Mouse (Mus musculus): ENCODE results near the gene Pttg1ip. TPM values are rescaled to one million over a fixed set of nuclear protein-coding genes. Genes with fewer than 3 reads are reported as not detected.

Gene Pttg1ip
- polyA plus RNA-seq, 1 experiment from 2014 or later = 71.0 TPM

DNA sequence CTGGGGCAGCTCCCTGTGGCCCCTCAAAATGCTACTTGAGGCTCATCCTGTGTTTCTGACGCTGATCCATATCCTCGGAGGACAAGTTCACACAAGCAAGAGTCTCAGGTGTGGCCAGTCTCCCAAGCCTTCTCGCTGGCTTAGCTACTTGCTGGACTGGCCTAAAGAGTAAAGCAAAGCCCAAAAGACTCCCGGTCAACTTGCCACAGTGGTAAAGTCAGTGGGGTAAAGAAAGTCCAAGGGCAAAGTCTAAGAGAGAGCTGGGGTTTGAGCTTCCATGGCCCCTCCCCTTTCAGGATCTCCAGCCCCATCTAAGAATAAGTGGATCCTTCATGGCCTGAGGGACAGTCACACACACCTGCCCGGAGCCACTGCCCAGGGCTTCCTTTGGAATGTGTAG lies 29.4 kb upstream of the Pttg1ip start:
- DNase-seq (ENCODE audit: low spot score) = no peak
- Histone ChIP-seq H3K27me3 (replicated peaks; ENCODE audit: low read depth, poor library complexity, severe bottlenecking) (no peaks in the 10 kb centered on the region), H3K4me3 (no peak overlapping the region), H3K36me3 (replicated peaks) (no peaks in the 10 kb centered on the region), H3K4me1 (peaks cover 8% of the 10 kb centered on the region), H3K9me3 (no peaks in the 10 kb centered on the region), H3K27ac (replicated peaks) (no peak overlapping the region)
- 87% methylated on average over 5 of the region's 5 CpGs for WGBS

DNA sequence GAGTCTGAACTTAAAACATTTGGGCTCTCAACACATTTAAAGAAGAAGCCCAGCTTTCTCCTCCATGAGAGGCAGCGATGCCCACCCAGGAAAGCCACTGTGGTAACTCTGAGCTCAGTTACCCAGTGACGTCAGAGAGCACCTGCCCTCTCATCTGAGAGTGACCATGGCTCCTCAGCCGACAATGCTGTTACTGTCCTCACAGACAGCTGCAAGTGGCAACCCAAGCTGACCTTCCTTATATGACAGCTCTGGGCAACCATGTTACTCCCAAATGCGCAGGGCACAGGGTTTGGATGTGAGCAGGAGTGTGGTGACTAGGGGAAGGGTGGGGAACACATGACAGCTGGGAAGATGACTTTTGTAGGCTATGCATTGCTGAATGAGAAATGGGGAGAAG lies 28.2 kb upstream of the Pttg1ip start:
- Histone ChIP-seq H3K27ac (replicated peaks) (no peak overlapping the region), H3K9me3 (no peaks in the 10 kb centered on the region), H3K36me3 (replicated peaks) (no peaks in the 10 kb centered on the region), H3K27me3 (replicated peaks; ENCODE audit: low read depth, poor library complexity, severe bottlenecking) (no peaks in the 10 kb centered on the region), H3K4me3 (no peak overlapping the region), H3K4me1 (peaks cover 8% of the 10 kb centered on the region)
- WGBS = 81% methylated on average over 4 of the region's 4 CpGs
- no peak for DNase-seq (ENCODE audit: low spot score)

DNA sequence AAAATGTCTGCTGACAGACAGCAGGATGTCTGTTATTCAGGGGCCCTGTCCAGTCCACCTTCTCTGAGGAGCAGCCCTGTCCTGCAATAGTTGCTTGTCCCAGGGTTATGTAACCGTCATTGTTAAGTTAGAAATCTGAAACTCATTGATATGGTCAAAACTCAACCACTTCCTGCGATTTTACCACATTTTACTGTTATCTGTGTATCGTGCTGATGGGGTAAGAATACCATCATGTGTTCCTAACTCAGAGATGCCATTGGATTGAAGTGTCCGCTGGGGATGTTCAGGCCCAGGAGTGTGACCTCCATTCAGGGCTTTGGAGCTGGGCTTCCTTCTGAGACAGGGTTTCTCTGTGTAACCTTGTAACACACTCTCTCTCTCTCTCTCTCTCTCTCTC lies 26.6 kb upstream of the Pttg1ip start:
- no peak for DNase-seq (ENCODE audit: low spot score)
- WGBS = 87% methylated on average over 4 of the region's 4 CpGs
- H3K9me3 ChIP-seq = no peaks in the 10 kb centered on the region
- H3K4me3 ChIP-seq = no peak overlapping the region
- H3K4me1 ChIP-seq = peaks cover 5% of the 10 kb centered on the region
- H3K27me3 ChIP-seq (replicated peaks; ENCODE audit: low read depth, poor library complexity, severe bottlenecking) = no peaks in the 10 kb centered on the region
- H3K27ac ChIP-seq (replicated peaks) = no peak overlapping the region
- H3K36me3 ChIP-seq (replicated peaks) = no peaks in the 10 kb centered on the region

DNA sequence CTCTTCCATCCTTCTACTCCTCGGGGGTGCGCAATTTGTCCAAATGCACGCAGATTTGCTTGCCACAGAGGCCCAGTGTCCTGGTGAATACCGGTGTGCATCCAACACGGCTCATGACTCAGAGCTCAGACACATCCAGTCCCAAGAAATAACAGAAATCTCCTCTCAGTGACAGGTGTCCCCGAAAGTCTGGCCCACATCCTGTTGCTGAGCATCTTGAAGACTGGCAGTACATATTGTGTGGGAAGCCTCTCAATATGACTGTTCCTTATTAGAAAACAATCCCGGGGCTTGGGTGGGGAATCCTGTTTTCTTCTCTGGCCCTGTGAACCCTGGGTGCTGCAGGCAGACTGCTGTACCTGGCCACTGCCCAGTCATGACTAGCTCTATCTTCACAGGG lies 24.9 kb upstream of the Pttg1ip start:
- 91% methylated on average over 7 of the region's 7 CpGs for WGBS
- DNase-seq (ENCODE audit: low spot score) = no peak
- Histone ChIP-seq H3K4me1 (no peaks in the 10 kb centered on the region), H3K36me3 (replicated peaks) (no peaks in the 10 kb centered on the region), H3K27ac (replicated peaks) (no peak overlapping the region), H3K9me3 (no peaks in the 10 kb centered on the region), H3K4me3 (no peak overlapping the region), H3K27me3 (replicated peaks; ENCODE audit: low read depth, poor library complexity, severe bottlenecking) (no peaks in the 10 kb centered on the region)

DNA sequence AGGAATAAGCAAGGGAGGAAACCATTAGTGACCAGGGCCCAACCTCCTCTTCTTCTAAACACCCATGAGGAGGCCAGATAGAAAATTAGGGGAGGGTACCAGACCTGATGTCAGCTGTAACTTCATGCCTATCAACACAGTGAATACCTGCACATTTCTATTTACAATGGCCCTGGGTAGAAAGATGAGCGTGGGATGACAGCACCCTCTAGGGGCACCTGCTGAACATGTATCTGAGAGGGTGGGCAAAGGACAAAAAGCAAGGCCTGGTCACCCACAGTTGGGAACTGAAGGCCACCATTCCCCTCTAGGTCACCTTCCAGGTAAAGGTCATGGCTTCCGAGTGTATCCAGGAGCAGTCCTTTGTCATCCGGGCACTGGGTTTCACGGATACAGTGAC lies 23.9 kb upstream of the Pttg1ip start:
- no peaks in the 10 kb centered on the region for H3K9me3 ChIP-seq
- no peaks in the 10 kb centered on the region for H3K4me1 ChIP-seq
- 85% methylated on average over 4 of the region's 4 CpGs for WGBS
- H3K4me3 ChIP-seq = no peak overlapping the region
- no peaks in the 10 kb centered on the region for H3K36me3 ChIP-seq (replicated peaks)
- no peaks in the 10 kb centered on the region for H3K27me3 ChIP-seq (replicated peaks; ENCODE audit: low read depth, poor library complexity, severe bottlenecking)
- H3K27ac ChIP-seq (replicated peaks) = no peak overlapping the region
- DNase-seq (ENCODE audit: low spot score) = no peak

DNA sequence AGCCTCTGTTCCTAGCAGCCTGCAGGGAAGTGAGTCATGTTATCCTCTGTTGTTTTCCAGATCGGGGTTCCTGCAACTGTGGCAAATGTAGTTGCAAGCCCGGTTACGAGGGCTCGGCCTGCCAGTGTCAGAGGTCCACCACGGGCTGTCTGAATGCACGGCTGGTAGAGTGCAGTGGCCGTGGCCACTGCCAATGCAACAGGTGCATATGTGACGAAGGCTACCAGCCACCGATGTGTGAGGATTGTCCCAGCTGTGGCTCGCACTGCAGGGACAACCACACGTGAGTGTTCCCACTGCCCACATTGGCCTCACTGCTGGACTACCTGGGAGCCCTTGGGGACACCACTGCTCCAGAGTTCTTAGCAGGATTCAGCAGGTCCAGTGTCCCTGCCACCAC lies 21.4 kb upstream of the Pttg1ip start:
- no peaks in the 10 kb centered on the region for H3K4me1 ChIP-seq
- 87% methylated on average over 11 of the region's 11 CpGs for WGBS
- no peak overlapping the region for H3K27ac ChIP-seq (replicated peaks)
- no peak overlapping the region for H3K4me3 ChIP-seq
- DNase-seq (ENCODE audit: low spot score) = no peak
- no peaks in the 10 kb centered on the region for H3K9me3 ChIP-seq
- no peaks in the 10 kb centered on the region for H3K27me3 ChIP-seq (replicated peaks; ENCODE audit: low read depth, poor library complexity, severe bottlenecking)
- H3K36me3 ChIP-seq (replicated peaks) = no peaks in the 10 kb centered on the region

DNA sequence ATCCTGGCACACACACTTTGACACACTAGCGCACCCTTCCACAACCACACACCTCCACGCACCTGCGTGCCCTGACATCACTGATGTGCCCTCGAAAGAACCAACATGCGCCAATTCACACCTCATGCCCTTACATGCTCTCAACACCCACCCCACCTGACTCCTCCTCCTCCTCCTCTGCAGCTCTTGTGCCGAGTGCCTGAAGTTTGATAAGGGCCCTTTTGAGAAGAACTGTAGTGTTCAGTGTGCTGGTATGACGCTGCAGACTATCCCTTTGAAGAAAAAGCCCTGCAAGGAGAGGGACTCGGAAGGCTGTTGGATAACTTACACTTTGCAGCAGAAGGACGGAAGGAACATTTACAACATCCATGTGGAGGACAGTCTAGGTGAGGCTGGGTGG lies 20.7 kb upstream of the Pttg1ip start:
- Histone ChIP-seq H3K36me3 (replicated peaks) (no peaks in the 10 kb centered on the region), H3K4me3 (no peak overlapping the region), H3K27ac (replicated peaks) (no peak overlapping the region), H3K4me1 (no peaks in the 10 kb centered on the region), H3K9me3 (no peaks in the 10 kb centered on the region), H3K27me3 (replicated peaks; ENCODE audit: low read depth, poor library complexity, severe bottlenecking) (no peaks in the 10 kb centered on the region)
- DNase-seq (ENCODE audit: low spot score) = no peak
- 90% methylated on average over 9 of the region's 9 CpGs for WGBS

DNA sequence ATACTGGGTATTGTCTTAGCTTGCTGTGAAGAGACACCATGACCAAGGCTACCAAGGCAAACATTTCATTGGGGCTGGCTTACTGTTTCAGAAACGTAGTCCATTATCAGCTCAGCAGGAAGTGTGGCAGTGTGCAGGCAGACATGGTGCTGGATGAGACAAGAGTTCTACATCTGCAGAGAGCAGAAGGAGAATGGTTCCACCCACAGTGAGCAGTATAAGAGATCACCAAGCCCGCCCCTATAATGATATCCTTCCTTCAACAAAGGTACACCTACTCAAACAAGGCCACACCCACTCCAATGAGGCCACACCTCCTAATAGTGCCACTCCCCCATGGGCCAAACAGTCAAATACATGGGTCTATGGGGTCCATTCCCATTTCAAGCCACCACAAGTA lies 20.0 kb upstream of the Pttg1ip start:
- no peak overlapping the region for H3K27ac ChIP-seq (replicated peaks)
- H3K9me3 ChIP-seq = no peaks in the 10 kb centered on the region
- H3K27me3 ChIP-seq (replicated peaks; ENCODE audit: low read depth, poor library complexity, severe bottlenecking) = no peaks in the 10 kb centered on the region
- H3K4me1 ChIP-seq = no peaks in the 10 kb centered on the region
- WGBS = 70% methylated on average over 2 of the region's 2 CpGs
- H3K4me3 ChIP-seq = no peak overlapping the region
- DNase-seq (ENCODE audit: low spot score) = no peak
- no peaks in the 10 kb centered on the region for H3K36me3 ChIP-seq (replicated peaks)

DNA sequence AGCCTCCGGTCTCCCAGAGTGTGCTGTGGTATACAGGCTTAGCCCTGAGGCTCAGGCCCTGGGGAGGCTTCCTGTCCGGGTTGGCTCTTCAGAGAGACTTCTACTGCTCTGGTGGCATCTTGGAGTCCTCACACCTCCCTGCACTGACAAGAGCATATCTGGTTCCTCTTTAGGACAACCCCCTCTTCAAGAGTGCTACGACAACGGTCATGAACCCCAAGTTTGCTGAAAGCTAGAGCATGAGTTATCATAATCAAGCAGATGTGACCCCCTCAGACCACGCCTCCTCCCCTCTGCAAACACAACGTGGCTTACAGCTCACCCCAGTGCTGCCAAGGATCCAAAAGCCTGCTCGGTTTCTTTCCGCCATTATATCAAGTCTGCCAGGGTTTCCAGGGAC lies 16.5 kb upstream of the Pttg1ip start:
- H3K4me3 ChIP-seq = no peak overlapping the region
- no peak overlapping the region for H3K27ac ChIP-seq (replicated peaks)
- no peaks in the 10 kb centered on the region for H3K27me3 ChIP-seq (replicated peaks; ENCODE audit: low read depth, poor library complexity, severe bottlenecking)
- DNase-seq (ENCODE audit: low spot score) = no peak
- H3K9me3 ChIP-seq = no peaks in the 10 kb centered on the region
- peaks cover 11% of the 10 kb centered on the region for H3K4me1 ChIP-seq
- no peaks in the 10 kb centered on the region for H3K36me3 ChIP-seq (replicated peaks)
- 82% methylated on average over 8 of the region's 8 CpGs for WGBS

DNA sequence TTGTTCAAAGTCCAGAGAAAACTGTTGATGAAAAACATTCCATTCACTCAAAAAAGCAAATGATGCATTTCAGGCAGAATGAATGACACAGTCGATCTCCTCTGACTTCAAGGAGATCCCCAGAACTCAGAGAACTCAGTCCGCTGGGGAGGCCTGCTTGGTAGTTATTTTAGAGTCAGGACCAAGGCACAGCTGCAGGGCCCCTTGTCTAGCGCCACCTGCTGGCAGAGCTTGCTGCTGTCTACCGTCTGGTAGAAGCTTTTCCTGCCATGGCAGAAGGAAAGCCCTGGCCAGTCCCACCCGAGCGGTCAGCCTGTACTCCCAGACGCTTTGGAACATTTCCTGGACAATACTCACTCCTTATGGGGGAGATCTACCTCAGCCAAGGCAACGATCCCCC lies 14.9 kb upstream of the Pttg1ip start:
- Histone ChIP-seq H3K36me3 (replicated peaks) (no peaks in the 10 kb centered on the region), H3K9me3 (no peaks in the 10 kb centered on the region), H3K4me1 (peaks cover 11% of the 10 kb centered on the region), H3K4me3 (no peak overlapping the region), H3K27me3 (replicated peaks; ENCODE audit: low read depth, poor library complexity, severe bottlenecking) (no peaks in the 10 kb centered on the region), H3K27ac (replicated peaks) (no peak overlapping the region)
- peak; percentile 77 for DNase-seq (ENCODE audit: low spot score)
- WGBS = 33% methylated on average over 8 of the region's 8 CpGs

DNA sequence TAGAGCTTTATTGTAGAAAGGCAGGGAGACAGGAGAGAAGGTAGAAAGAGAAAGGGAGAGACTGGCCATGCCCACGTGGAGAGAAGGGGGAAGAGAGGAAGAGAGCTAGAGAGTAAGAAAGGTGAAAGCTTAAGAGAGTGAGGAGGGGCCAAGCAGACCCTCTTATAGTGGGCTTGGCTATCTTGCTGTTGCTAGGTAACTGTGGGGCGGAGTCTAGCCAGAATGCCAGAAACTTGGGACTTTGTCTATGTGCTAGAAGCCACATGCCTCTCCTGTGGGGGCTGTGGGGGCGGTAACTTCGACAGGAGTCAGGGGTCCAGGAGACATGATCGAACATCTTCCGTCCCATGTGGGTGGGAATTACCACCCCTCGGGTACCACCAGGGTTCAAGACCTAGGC lies 12.0 kb upstream of the Pttg1ip start:
- Histone ChIP-seq H3K27ac (replicated peaks) (peak overlapping the region; percentile 63), H3K27me3 (replicated peaks; ENCODE audit: low read depth, poor library complexity, severe bottlenecking) (no peaks in the 10 kb centered on the region), H3K36me3 (replicated peaks) (no peaks in the 10 kb centered on the region), H3K4me3 (no peak overlapping the region), H3K4me1 (peaks cover 20% of the 10 kb centered on the region), H3K9me3 (no peaks in the 10 kb centered on the region)
- 41% methylated on average over 7 of the region's 7 CpGs for WGBS
- peak; percentile 26 for DNase-seq (ENCODE audit: low spot score)

DNA sequence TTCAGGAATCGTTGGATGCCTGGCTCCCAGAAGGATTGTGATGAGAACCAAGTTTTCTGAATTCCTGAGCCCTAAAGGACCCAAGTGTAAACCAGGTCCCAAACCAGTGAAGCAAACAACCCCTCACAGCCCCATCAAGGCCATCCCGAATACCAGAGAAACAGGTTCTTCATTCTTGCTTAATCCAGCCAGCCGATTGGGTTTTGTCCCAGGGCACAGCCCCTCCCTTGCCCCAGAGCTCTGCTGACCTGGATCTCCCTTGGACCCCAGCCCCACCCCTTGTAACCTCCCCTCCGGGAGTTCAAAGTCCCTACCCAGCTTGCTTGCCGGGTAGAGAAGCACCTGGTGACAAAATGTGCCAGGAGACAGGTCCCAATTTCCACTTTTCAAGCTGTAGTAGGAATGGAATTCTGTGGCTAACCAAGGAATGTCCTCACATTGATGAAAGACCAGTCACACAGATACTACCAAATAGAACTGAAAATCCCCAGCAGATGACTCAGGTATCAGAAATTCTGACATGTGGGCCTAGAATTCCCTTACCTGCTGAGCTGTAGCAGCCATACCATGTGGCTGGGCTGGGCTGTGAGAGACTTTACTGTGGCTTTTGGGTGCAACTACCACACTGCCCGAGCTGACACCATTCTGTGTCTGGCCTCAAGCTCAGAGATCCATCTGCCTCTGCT lies 11.4 kb upstream of the Pttg1ip start:
- 52% methylated on average over 6 of the region's 6 CpGs for WGBS
- no peaks in the 10 kb centered on the region for H3K36me3 ChIP-seq (replicated peaks)
- no peaks in the 10 kb centered on the region for H3K27me3 ChIP-seq (replicated peaks; ENCODE audit: low read depth, poor library complexity, severe bottlenecking)
- peak; percentile 31 for DNase-seq (ENCODE audit: low spot score)
- H3K4me1 ChIP-seq = peaks cover 20% of the 10 kb centered on the region
- H3K9me3 ChIP-seq = no peaks in the 10 kb centered on the region
- no peak overlapping the region for H3K4me3 ChIP-seq
- no peak overlapping the region for H3K27ac ChIP-seq (replicated peaks)

DNA sequence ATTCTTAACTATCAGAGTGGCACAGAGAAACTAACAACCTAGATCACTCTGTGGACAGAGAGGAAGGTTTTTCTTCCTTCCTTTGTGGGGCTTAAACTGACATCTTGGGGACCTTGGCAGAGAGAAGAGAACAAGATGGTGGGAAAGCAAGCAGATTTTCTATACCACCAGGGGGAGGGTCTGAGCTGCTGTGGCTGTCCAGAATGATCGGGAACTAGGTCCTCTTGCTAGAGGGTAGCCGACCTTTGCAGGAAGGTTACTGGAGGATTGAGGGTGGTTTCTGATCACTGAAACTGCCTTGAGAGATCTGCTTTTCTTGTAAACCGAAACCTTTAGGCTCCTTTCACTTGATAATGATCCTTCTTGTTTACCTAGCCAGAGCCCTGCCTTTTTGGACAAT lies 9.3 kb upstream of the Pttg1ip start:
- Histone ChIP-seq H3K27me3 (replicated peaks; ENCODE audit: low read depth, poor library complexity, severe bottlenecking) (no peaks in the 10 kb centered on the region), H3K27ac (replicated peaks) (no peak overlapping the region), H3K36me3 (replicated peaks) (no peaks in the 10 kb centered on the region), H3K4me1 (peaks cover 20% of the 10 kb centered on the region), H3K4me3 (no peak overlapping the region), H3K9me3 (no peaks in the 10 kb centered on the region)
- 21% methylated on average over 3 of the region's 3 CpGs for WGBS
- DNase-seq (ENCODE audit: low spot score) = no peak

DNA sequence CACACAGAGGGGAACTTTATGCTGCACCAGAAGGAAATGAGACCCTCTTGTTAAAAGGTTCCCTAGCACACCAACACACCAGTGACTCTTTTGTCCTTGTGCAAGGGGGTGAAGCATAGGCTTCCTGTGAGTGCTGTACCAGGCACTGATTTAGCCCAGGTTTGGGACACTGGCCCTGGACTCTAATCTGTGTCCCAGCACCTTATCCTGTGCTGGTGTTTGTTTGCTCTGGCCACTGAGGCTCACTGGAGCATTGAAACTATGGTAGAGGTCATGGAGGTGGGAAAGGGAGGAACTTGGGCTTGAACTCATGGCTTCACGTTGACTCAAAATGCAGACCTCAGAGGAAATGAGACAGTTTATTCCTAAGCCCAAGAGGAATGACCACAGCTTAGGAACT lies 8.4 kb upstream of the Pttg1ip start:
- 76% methylated on average over 1 of the region's 1 CpGs for WGBS
- Histone ChIP-seq H3K36me3 (replicated peaks) (no peaks in the 10 kb centered on the region), H3K4me1 (peaks cover 20% of the 10 kb centered on the region), H3K27me3 (replicated peaks; ENCODE audit: low read depth, poor library complexity, severe bottlenecking) (no peaks in the 10 kb centered on the region), H3K27ac (replicated peaks) (no peak overlapping the region), H3K9me3 (no peaks in the 10 kb centered on the region), H3K4me3 (no peak overlapping the region)
- DNase-seq (ENCODE audit: low spot score) = no peak

Data from embryonic facial prominence, embryonic 10.5 days (tissue).